Mouse (Mus musculus) retina, postnatal 7 days (tissue): ENCODE data around the gene Sf3b1.
"Not testable (repeated sequence)": the region's sequence is repeated elsewhere in the genome, so short reads cannot be mapped to it uniquely, and the experiment has no call there.

Experiments
- DNase-seq: peaks from one replicate; pipeline ENCODE4 v3.0.0-alpha.2; 2012; ENCODE audit warnings: low read depth, low spot score

Gene Sf3b1

GRCm38 (mm10) chr1:55028512-55029249, 1.4 kb upstream of the Sf3b1 start:
- no peak for DNase-seq

GRCm38 (mm10) chr1:55027966-55028365, 685 bp upstream of the Sf3b1 start:
- DNase-seq, result no peak

- DNase-seq, result no peak
These were observed 633 bp downstream of the Sf3b1 start for GRCm38 (mm10) chr1:55026444-55027252.

GRCm38 (mm10) chr1:55025656-55026430, 1.4 kb downstream of the Sf3b1 start:
- DNase-seq, result no peak

- no peak for DNase-seq
These were observed 5.4 kb downstream of the Sf3b1 start for GRCm38 (mm10) chr1:55021907-55022306.

GRCm38 (mm10) chr1:55012513-55012912, 14.8 kb downstream of the Sf3b1 start:
- DNase-seq, result no peak

- not testable (repeated sequence) for DNase-seq
These were observed 19.0 kb downstream of the Sf3b1 start for GRCm38 (mm10) chr1:55008313-55008712.

GRCm38 (mm10) chr1:54993581-54993980, 33.7 kb downstream of the Sf3b1 start:
- no peak for DNase-seq

GRCm38 (mm10) chr1:54986248-54986647, 41.0 kb downstream of the Sf3b1 start:
- no peak for DNase-seq

- no peak for DNase-seq
These were observed 41.5 kb downstream of the Sf3b1 start for GRCm38 (mm10) chr1:54985831-54986230.

GRCm38 (mm10) chr1:54984154-54984553, 43.1 kb downstream of the Sf3b1 start:
- DNase-seq, result no peak

- DNase-seq, result no peak
These were observed 43.9 kb downstream of the Sf3b1 start for GRCm38 (mm10) chr1:54983339-54983738.

GRCm38 (mm10) chr1:54982636-54983035, 44.6 kb downstream of the Sf3b1 start:
- no peak for DNase-seq

GRCm38 (mm10) chr1:54979226-54979984, 47.9 kb downstream of the Sf3b1 start:
- DNase-seq, result peak; percentile 9

- DNase-seq, result no peak
These were observed 55.4 kb downstream of the Sf3b1 start for GRCm38 (mm10) chr1:54971687-54972404.

- DNase-seq, result no peak
These were observed 60.4 kb downstream of the Sf3b1 start for GRCm38 (mm10) chr1:54966858-54967257.

GRCm38 (mm10) chr1:54965159-54965995, 61.9 kb downstream of the Sf3b1 start:
- no peak for DNase-seq

GRCm38 (mm10) chr1:54961724-54962123, 65.6 kb downstream of the Sf3b1 start:
- no peak for DNase-seq

GRCm38 (mm10) chr1:54960613-54961165, 66.6 kb downstream of the Sf3b1 start:
- DNase-seq, result no peak
